Mouse (Mus musculus): ENCODE measurements around the gene Tmem255b. TPM values are rescaled to one million over a fixed set of nuclear protein-coding genes. Genes with fewer than 3 reads are reported as not detected.
A peak's percentile ranks its signal among the peaks of the same experiment; 100 is the strongest.

Tmem255b gene
- polyA plus RNA-seq, 1 experiment from 2014 or later = not detected

GRCm38 (mm10) chr8:13491491-13492010, 56.6 kb downstream of the Tmem255b start:
- 91% methylated on average over 14 of the region's 14 CpGs for WGBS (ENCODE audit: missing documents)
- Histone ChIP-seq H3K36me3 (ENCODE audit: inconsistent target) (peaks cover 29% of the 10 kb centered on the region), H3K4me3 (ENCODE audit: inconsistent target) (peak overlapping the region; percentile 71), H3K79me2 (ENCODE audit: inconsistent target) (peaks cover 76% of the 10 kb centered on the region), H3K27ac (peak overlapping the region; percentile 91)

GRCm38 (mm10) chr8:13492198-13492995, 57.4 kb downstream of the Tmem255b start:
- 55% methylated on average over 7 of the region's 9 CpGs for WGBS (ENCODE audit: missing documents)
- peak overlapping the region; percentile 71 for H3K4me3 ChIP-seq (ENCODE audit: inconsistent target)
- H3K27ac ChIP-seq = peak overlapping the region; percentile 91
- H3K79me2 ChIP-seq (ENCODE audit: inconsistent target) = peaks cover 67% of the 10 kb centered on the region
- peaks cover 29% of the 10 kb centered on the region for H3K36me3 ChIP-seq (ENCODE audit: inconsistent target)

- whole genome bisulfite sequencing (ENCODE audit: missing documents) = 67% methylated on average over 10 of the region's 11 CpGs
- Histone ChIP-seq H3K79me2 (ENCODE audit: inconsistent target) (peaks cover 61% of the 10 kb centered on the region), H3K36me3 (ENCODE audit: inconsistent target) (peaks cover 26% of the 10 kb centered on the region), H3K27ac (peak overlapping the region; percentile 91), H3K4me3 (ENCODE audit: inconsistent target) (peak overlapping the region; percentile 71)
These were observed 58.0 kb downstream of the Tmem255b start for GRCm38 (mm10) chr8:13493011-13493410.

- Histone ChIP-seq H3K36me3 (ENCODE audit: inconsistent target) (peaks cover 17% of the 10 kb centered on the region), H3K4me3 (ENCODE audit: inconsistent target) (peak within 1 kb of the TSS; percentile 71), H3K27ac (peak within 1 kb of the TSS; percentile 91), H3K79me2 (ENCODE audit: inconsistent target) (peaks cover 51% of the 10 kb centered on the region)
- WGBS (ENCODE audit: missing documents) = 4% methylated on average over 59 of the region's 64 CpGs
These were observed 59.1 kb downstream of the Tmem255b start, which contains the start of gene Gas6 for GRCm38 (mm10) chr8:13493858-13494631. Gene Gas6, minus strand, starts transcription at chr8:13494490.

GRCm38 (mm10) chr8:13501221-13501620, 66.2 kb downstream of the Tmem255b start:
- Histone ChIP-seq H3K79me2 (ENCODE audit: inconsistent target) (no peaks in the 10 kb centered on the region), H3K4me3 (ENCODE audit: inconsistent target) (no peak overlapping the region), H3K27ac (peak overlapping the region; percentile 99), H3K36me3 (ENCODE audit: inconsistent target) (no peaks in the 10 kb centered on the region)
- 26% methylated on average over 3 of the region's 3 CpGs for WGBS (ENCODE audit: missing documents)

GRCm38 (mm10) chr8:13503936-13504606, 69.1 kb downstream of the Tmem255b start:
- Histone ChIP-seq H3K79me2 (ENCODE audit: inconsistent target) (no peaks in the 10 kb centered on the region), H3K27ac (peak overlapping the region; percentile 99), H3K36me3 (ENCODE audit: inconsistent target) (no peaks in the 10 kb centered on the region), H3K4me3 (ENCODE audit: inconsistent target) (no peak overlapping the region)
- 6% methylated on average over 8 of the region's 8 CpGs for WGBS (ENCODE audit: missing documents)

GRCm38 (mm10) chr8:13504894-13505674, 70.1 kb downstream of the Tmem255b start:
- no peaks in the 10 kb centered on the region for H3K79me2 ChIP-seq (ENCODE audit: inconsistent target)
- H3K36me3 ChIP-seq (ENCODE audit: inconsistent target) = no peaks in the 10 kb centered on the region
- H3K4me3 ChIP-seq (ENCODE audit: inconsistent target) = no peak overlapping the region
- H3K27ac ChIP-seq = peak overlapping the region; percentile 99

- Histone ChIP-seq H3K27ac (peak overlapping the region; percentile 99), H3K79me2 (ENCODE audit: inconsistent target) (no peaks in the 10 kb centered on the region), H3K36me3 (ENCODE audit: inconsistent target) (no peaks in the 10 kb centered on the region), H3K4me3 (ENCODE audit: inconsistent target) (no peak overlapping the region)
- WGBS (ENCODE audit: missing documents) = 13% methylated on average over 4 of the region's 4 CpGs
These were observed 71.9 kb downstream of the Tmem255b start for GRCm38 (mm10) chr8:13506849-13507248.

GRCm38 (mm10) chr8:13507284-13507937, 72.4 kb downstream of the Tmem255b start:
- H3K27ac ChIP-seq = peak overlapping the region; percentile 99
- H3K79me2 ChIP-seq (ENCODE audit: inconsistent target) = no peaks in the 10 kb centered on the region
- 78% methylated on average over 3 of the region's 3 CpGs for WGBS (ENCODE audit: missing documents)
- H3K4me3 ChIP-seq (ENCODE audit: inconsistent target) = no peak overlapping the region
- H3K36me3 ChIP-seq (ENCODE audit: inconsistent target) = no peaks in the 10 kb centered on the region

GRCm38 (mm10) chr8:13512016-13512415, 77.0 kb downstream of the Tmem255b start:
- H3K79me2 ChIP-seq (ENCODE audit: inconsistent target) = no peaks in the 10 kb centered on the region
- H3K4me3 ChIP-seq (ENCODE audit: inconsistent target) = no peak overlapping the region
- H3K36me3 ChIP-seq (ENCODE audit: inconsistent target) = no peaks in the 10 kb centered on the region
- 89% methylated on average over 5 of the region's 5 CpGs for WGBS (ENCODE audit: missing documents)
- H3K27ac ChIP-seq = no peak overlapping the region

- H3K4me3 ChIP-seq (ENCODE audit: inconsistent target) = no peak overlapping the region
- no peaks in the 10 kb centered on the region for H3K79me2 ChIP-seq (ENCODE audit: inconsistent target)
- no peaks in the 10 kb centered on the region for H3K36me3 ChIP-seq (ENCODE audit: inconsistent target)
- WGBS (ENCODE audit: missing documents) = 85% methylated on average over 6 of the region's 6 CpGs
- H3K27ac ChIP-seq = no peak overlapping the region
These were observed 77.7 kb downstream of the Tmem255b start for GRCm38 (mm10) chr8:13512677-13513076.

- Histone ChIP-seq H3K36me3 (ENCODE audit: inconsistent target) (no peaks in the 10 kb centered on the region), H3K27ac (no peak overlapping the region), H3K79me2 (ENCODE audit: inconsistent target) (no peaks in the 10 kb centered on the region), H3K4me3 (ENCODE audit: inconsistent target) (no peak overlapping the region)
- 97% methylated on average over 5 of the region's 5 CpGs for WGBS (ENCODE audit: missing documents)
These were observed 78.8 kb downstream of the Tmem255b start for GRCm38 (mm10) chr8:13513556-13514370.

GRCm38 (mm10) chr8:13516011-13516442, 81.0 kb downstream of the Tmem255b start:
- WGBS (ENCODE audit: missing documents) = 72% methylated on average over 7 of the region's 7 CpGs
- no peak overlapping the region for H3K27ac ChIP-seq
- no peak overlapping the region for H3K4me3 ChIP-seq (ENCODE audit: inconsistent target)
- no peaks in the 10 kb centered on the region for H3K36me3 ChIP-seq (ENCODE audit: inconsistent target)
- H3K79me2 ChIP-seq (ENCODE audit: inconsistent target) = no peaks in the 10 kb centered on the region
